Mouse (Mus musculus) MN1 (cell line): ENCODE results near the gene Tpra1.

Experiments used
- DNase-seq: peaks from one replicate; pipeline ENCODE4 v3.0.0-alpha.2; 2016; ENCODE audit warnings: low spot score

Tpra1 gene

GRCm38 (mm10) chr6:88901947-88902820, at the start of gene Tpra1:
Tpra1 (plus strand) TSS chr6:88902251.
- peak; percentile 95 for DNase-seq

- no peak for DNase-seq
Observed at GRCm38 (mm10) chr6:88854509-88854908, 47.5 kb upstream of the Tpra1 start.

DNA sequence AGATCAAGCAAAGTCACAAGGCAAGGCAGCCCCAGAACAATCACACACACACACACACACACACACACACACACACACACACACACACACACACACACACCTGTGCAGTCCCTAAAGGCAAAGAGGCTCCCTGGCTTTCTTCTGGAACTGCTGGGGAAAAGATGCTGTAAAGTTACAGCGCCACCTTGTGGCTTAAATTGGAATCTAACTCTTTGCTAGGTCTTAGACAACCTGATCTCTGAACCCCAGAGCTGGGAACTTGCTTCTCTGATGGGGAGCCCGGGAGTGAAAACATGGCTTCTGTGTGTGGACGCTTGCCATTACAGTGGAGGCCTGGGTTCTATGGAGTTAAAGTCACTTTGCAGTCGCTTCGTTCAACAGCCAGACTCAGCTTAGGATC, 46.4 kb upstream of the Tpra1 start:
- DNase-seq: peak; percentile 83

DNA sequence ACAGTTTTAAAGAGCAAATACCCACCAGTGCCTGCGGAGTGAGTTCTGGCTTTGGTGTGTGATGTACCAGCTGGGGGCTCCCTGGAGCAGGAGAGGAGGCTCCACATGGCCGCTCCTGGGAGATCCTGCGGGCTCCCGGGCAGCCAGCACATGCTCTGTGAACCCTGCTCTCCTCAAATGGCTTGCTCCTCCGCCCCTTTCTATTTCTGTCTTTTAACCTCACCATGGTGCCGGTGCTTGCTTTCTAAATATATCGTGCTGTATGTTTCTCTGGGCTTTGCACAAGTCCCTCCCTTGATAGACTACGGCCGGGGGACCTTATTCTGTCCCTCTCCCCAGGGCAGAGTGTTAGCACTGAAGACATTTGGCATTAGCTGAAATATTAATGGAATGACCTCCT, 44.8 kb upstream of the Tpra1 start:
- peak; percentile 51 for DNase-seq

DNA sequence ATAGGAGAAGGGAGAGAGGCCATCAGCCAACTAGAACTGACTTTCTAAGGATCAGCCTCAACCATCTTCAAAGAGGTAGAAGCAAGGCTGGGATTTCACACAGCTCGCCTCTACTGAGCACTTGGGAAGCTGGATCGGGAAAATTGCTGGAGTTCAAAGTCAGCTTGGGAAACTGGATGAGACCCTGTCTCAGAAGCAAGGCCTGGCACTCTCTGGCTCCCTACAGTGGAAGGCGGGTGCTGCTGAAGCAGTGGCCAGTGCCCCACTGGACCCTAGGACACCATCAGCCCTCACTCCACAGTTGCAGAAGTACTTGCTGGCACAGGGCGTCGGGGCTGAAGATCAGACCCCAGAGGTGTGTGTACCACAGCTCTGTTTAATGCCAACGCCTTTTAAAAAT, 44.2 kb upstream of the Tpra1 start:
- no peak for DNase-seq

DNA sequence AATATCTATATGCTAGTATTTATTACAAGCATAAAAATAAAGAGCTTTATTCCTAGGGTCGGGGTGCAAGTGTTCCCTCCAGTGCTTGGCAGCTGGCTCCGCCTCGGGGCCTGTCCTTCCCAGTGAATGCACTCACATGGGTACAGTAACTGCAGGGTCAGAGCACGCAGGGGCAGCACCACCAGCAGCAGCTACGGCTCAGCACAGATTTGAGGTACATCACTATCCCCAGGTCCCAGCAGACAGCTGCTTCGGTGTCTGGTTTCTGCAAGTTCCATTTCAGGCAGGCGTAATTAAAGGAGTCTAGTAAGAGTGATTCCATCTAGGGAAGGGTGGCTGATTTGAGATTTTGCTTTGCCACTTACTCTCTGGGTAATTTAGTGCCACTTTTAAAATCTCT, 43.7 kb upstream of the Tpra1 start:
- no peak for DNase-seq

DNA sequence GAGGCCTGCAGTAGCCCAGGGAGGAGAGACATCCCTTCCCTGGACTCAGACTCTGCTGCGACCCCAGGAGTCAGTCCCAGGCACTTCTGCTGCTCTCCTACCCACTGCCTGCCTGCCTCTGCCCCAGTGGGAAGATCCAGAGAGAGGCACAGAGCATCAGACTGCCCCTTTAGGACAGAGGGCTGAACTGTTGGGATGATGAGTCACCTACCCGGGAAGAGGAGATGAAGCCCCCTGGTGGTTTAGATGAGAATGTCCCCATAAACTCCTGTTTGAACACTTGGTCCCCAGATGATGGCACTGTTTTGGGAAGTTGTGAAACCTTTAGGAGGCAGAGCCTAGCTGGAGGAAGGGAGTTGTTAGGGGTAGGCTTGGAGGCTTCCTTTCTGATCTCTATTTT, 41.1 kb upstream of the Tpra1 start:
- peak; percentile 87 for DNase-seq

DNA sequence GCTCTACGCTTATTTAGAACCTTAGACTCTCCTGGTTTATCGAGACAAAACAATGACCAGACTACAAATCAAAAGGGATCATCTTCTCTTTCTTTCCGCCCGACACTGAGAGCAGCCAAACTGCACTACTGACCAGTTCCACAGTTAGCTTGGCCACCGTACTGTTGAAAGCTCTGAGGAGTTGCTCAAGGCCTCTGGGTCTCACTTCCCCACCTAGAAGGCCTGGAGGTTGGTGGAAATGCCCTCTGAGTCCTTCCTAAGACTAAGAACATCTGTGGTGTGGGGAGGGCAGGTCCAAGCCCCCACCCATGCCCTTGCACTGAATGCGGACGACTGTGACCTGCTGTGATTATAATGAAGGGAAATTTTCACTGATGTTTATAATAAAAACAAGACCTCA, 36.3 kb upstream of the Tpra1 start:
- DNase-seq: no peak

DNA sequence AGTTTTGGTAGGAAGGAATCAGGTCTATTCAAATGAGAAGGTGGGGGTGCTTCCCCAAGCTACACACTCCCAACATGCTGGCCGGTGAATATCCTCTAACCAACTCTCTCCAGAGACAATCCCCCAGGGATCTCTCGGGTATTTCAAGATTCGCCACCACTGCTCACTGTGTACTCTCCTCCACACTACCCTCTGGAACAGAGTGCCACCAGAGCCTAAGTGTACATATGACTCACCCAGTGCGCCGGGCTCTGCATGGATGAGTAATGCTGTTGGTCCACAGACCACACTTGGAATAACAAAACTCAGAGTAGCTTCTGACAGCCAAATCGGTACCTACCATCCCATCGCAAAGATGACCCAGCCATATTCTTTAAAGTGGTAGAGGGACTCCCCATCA, 32.6 kb upstream of the Tpra1 start:
- peak; percentile 85 for DNase-seq

- no peak for DNase-seq
Observed at GRCm38 (mm10) chr6:88870594-88870993, 31.5 kb upstream of the Tpra1 start.

DNA sequence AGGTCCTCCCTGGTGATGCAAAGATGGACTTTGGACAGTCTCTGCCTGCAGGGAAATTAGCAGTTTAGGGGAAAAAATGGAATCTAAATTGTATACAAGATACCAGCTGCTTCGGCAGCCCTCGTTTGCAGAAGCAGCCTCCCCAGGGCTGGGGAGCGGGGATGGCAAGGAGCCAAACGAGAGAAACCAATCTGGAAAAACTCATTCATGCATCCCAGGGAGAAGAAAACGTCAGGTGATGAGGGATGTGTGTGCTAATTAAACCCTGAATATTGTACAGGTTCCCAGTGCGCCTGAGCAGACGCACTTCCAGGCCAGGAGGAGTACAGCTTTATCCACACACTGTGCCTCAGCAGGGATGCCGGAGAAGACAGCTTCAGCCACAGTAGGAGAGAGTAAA, 30.5 kb upstream of the Tpra1 start:
- DNase-seq: peak; percentile 44

- no peak for DNase-seq
Observed at GRCm38 (mm10) chr6:88872811-88873210, 29.2 kb upstream of the Tpra1 start.

GRCm38 (mm10) chr6:88873965-88874867, 27.8 kb upstream of the Tpra1 start:
- DNase-seq: no peak

DNA sequence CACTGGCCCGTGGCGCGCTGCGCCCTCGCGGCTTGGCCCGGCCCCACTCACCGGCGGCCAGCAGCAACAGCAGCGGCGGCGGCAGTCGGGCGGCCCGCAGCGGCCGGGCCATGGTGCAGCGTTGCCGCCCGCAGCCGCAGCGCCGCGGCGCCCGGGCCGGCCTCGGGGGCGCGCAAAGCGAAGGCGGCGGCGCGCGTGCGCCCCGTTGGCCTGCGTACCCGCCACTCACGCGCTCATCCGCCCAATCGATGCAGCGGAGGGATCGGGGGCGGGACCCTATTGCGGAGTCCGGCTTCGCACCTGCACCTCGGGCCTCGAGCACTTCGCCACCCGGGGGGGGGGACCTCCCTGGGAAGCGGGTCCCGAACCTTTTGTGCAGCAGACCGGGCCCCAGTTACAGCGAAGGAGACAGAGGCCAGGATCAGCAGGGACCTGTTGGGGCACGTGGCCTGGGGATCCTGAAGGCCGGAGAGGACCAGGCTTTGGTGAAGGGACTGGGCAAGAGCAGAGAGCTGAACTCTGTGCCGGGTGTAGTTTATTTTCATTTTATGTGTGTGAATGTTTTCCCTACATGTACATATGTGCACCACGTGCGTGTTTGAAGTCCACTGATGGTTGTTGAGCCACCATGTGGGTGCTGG, 27.1 kb upstream of the Tpra1 start, which contains the start of gene Podxl2:
TSS of gene Podxl2 (minus strand) at position 177 of the 641 bp plus-strand sequence.
- DNase-seq: no peak

- DNase-seq: no peak
Observed at GRCm38 (mm10) chr6:88879471-88879870, 22.6 kb upstream of the Tpra1 start.

DNA sequence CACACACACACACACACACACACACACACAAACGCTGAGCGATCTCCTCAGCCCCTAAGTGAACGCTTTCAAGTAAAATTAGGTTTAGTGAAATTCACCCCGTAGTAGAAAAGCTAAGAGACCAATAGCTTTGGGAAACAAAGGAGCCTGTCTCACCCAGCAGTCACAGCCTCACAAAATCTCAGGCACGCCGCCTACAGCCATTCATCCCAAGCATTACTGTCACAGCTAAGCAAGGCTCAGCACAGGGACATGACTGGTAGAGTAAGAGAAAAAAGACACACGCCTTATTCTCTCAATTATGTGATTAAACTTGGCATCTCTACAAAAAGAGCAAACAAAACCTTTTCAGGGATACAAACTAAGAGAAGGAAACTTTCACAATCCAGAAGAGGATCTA, 20.7 kb upstream of the Tpra1 start:
- DNase-seq: no peak

- no peak for DNase-seq
Observed at GRCm38 (mm10) chr6:88884195-88884594, 17.9 kb upstream of the Tpra1 start.

GRCm38 (mm10) chr6:88884690-88885089, 17.4 kb upstream of the Tpra1 start:
- DNase-seq: no peak

DNA sequence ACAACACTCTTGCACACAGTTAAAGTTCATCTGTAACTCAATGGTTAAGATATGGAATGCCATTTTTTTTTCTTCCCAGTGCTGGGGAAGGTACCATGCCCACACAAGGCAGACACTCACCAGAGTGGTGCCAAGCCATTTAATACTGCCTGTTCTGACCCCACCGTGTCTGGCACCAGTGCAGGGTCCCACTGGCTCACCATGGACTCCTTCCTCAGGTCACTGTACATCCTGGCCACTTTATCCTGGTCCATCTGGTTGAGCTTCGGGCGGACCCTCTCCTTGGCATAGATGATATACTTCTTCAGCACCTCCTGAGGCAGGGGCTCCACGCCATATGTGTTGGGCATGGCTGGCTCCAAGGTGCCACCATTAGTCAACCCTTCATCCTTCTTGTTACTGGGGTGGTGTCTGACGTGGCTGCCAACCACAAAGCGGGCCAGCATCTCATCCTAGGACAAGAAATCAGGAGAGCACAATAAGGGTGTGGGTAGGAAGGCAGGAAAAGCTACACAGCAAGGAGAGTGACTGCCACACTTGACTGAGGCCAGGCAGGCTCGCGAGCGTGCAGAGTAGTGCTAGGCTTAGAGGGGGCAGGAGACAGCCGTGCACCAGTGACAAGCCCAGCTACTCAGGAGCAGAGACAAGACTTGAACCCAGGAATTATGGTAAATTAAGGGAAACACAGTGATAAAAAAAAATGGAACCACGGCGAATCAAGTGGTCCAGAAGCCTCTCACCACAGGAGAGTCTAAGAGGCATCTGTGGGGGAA, 16.2 kb upstream of the Tpra1 start:
- no peak for DNase-seq

DNA sequence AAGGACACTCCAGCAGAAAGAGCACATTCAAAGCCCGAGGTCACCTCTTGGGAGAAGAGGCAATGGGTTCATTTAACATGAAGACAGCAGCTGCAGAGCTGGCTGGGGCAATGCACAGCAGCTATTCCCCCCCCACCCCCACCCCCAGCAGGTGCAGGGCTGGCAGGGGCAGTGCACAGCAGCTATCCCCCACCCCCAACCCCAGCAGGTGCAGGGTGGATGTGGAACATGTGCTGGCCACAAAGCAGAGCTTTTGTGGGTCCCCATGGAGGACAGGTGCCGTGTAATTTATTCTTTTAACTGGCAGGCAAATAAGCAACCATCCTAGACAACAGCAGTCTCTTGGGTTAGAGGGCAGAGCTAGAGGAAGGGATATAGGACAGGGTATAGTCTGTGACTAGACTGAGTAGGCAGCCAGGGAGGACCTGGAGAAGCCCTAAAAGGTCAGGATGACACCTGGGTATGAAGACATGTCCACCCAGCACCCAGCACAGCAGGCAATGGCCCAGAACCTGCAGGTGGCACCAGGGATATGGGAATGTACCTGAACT, 15.6 kb upstream of the Tpra1 start:
- DNase-seq: no peak

GRCm38 (mm10) chr6:88889410-88890042, 12.5 kb upstream of the Tpra1 start:
- no peak for DNase-seq
